In the genomic region with DNA sequence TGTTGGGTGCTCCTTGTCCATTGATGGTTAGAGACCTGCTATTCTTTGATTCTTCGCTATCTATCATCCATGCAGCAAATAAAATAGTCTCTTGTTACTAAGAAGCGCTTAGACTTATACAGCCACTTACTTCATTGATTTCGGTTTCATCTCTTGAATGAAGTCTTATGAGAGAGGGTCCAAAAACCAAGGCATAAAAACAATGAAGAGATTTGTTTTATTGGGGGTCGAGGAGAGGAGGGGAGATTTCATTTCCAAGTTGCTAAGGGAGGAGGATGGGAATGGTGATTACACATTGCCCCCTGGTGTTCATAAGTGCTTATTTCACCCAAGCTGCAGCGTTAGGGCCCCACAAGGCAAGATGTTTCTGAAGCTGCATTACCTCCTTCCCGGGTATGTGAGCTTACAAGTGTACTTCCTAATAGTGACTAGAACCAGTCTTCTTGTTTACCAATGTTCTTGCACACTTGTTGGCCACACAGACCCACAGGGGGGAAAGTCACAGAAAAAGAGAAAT, we compare ENCODE assay signal across 10 mouse cellular contexts.
A peak's percentile ranks its signal among the peaks of the same experiment; 100 is the strongest.
DNase-seq lines count a peak whose midpoint lies in the region; ATAC-seq and TF ChIP-seq lines count a peak whose summit lies in the region.
"Had no signal": no experiment of that assay in that cellular context is flagged by ENCODE, and none has a peak within 500 bp of the region (broad histone marks: within the 10 kb centered on the region; RNA-seq: fewer than 3 reads in every experiment).

No protein-coding gene starts in this region.

- H3K4me3 ChIP-seq in thymus, adult 2 months (ENCODE audit: control insufficient read depth, insufficient read depth, low read length), result no peak overlapping the region
- no peak overlapping the region for H3K4me3 ChIP-seq in forebrain, embryonic 10.5 days
- H3K4me3 ChIP-seq: heart, embryonic 13.5 days; myocyte had no signal

- H3K4me1 ChIP-seq in thymus, adult 2 months (replicated peaks; ENCODE audit: control insufficient read depth, insufficient read depth, low read length), result no peaks in the 10 kb centered on the region; the same call in 1 of the 2 replicates
- peaks cover 33% of the 10 kb centered on the region for H3K4me1 ChIP-seq in forebrain, embryonic 10.5 days

- TF ChIP-seq POLR2A in thymus, adult 2 months (IDR thresholded peaks at IDR 0.05; ENCODE audit: control insufficient read depth, extremely low read depth, insufficient read depth, low read length, poor library complexity), result no peak

- WGBS in thymus, adult 2 months, result 46% methylated on average over 6 of the region's 6 CpGs
- WGBS in forebrain, embryonic 10.5 days, result 48% methylated on average over 6 of the region's 6 CpGs

- TF ChIP-seq CTCF in thymus, adult 2 months (IDR thresholded peaks at IDR 0.05; ENCODE audit: borderline replicate concordance, control insufficient read depth, extremely low read depth, insufficient read depth, low read length, poor library complexity), result no peak

- no peaks in the 10 kb centered on the region for H3K27me3 ChIP-seq in thymus, adult 2 months (ENCODE audit: control insufficient read depth, insufficient read depth, low read length)
- peaks cover 7% of the 10 kb centered on the region for H3K27me3 ChIP-seq in forebrain, embryonic 10.5 days (ENCODE audit: poor library complexity, severe bottlenecking)

- H3K9me3 ChIP-seq in forebrain, embryonic 10.5 days, result no peaks in the 10 kb centered on the region
- H3K9me3 ChIP-seq: heart, embryonic 13.5 days had no signal

- H3K36me3 ChIP-seq in thymus, adult 2 months (ENCODE audit: control insufficient read depth, insufficient read depth, low read length), result no peaks in the 10 kb centered on the region
- H3K36me3 ChIP-seq in forebrain, embryonic 10.5 days (replicated peaks), result no peaks in the 10 kb centered on the region
- H3K36me3 ChIP-seq: heart, embryonic 13.5 days had no signal

- peak; percentile 44 for DNase-seq in adrenal gland, postnatal 14 days
- no peak for DNase-seq in adrenal gland, postnatal 25 days
- peak; percentile 19 for DNase-seq in thymus, adult 2 months
- no peak for DNase-seq in thymus, postnatal 36 days
- DNase-seq in forebrain, embryonic 10.5 days (ENCODE audit: extremely low spot score, low spot score), result peak; percentile 45
- peak; percentile 44 for DNase-seq in kidney, postnatal 14 days
- peak; percentile 12 for DNase-seq in thymus, postnatal 4 days

- ATAC-seq in megakaryocyte-erythroid progenitor cell, adult 5-6 weeks (replicated peaks; ENCODE audit: low FRiP score, low TSS enrichment, poor library complexity, severe bottlenecking), result peak; percentile 68; the same call in 1 of the 2 replicates

- H3K27ac ChIP-seq in thymus, adult 2 months (ENCODE audit: control insufficient read depth, insufficient read depth, low read length), result no peak overlapping the region
- H3K27ac ChIP-seq in forebrain, embryonic 10.5 days, result no peak overlapping the region
- H3K27ac ChIP-seq: heart, embryonic 13.5 days had no signal

Comparison
In these comparisons a context has a peak if more than half of its experiments do, and no peak if none do; other contexts are left out.
1. DNase-seq: peak in adrenal gland, postnatal 14 days (single experiment), thymus, adult 2 months (single experiment), forebrain, embryonic 10.5 days (single experiment), kidney, postnatal 14 days (single experiment) and thymus, postnatal 4 days (single experiment); none in adrenal gland, postnatal 25 days (single experiment) and thymus, postnatal 36 days (0 of 2).